Mouse (Mus musculus): ENCODE measurements around the gene AB124611. TPM values are rescaled to one million over a fixed set of nuclear protein-coding genes. Genes with fewer than 3 reads are reported as not detected.

Gene AB124611
- polyA plus RNA-seq, 1 experiment from 2014 or later = 3.7 TPM

Small RNA genes lying within 50 kb of the gene (microRNA-seq; reads per million reads assigned to microRNA genes)
- 1.2 reads per million for gene Mir199a-1

Other genes with a start within 250 kb of the AB124611 start
- gene Kri1, start 238.2 kb upstream of the AB124611 start, polyA plus RNA-seq (2015; fragmentation: Nextera tagmentation; extraction: Ambion mirVana) = 10.5 and 13.2 TPM in 2 replicates
- gene Cdkn2d, start 234.8 kb upstream of the AB124611 start, polyA plus RNA-seq (2015; fragmentation: Nextera tagmentation; extraction: Ambion mirVana) = 105 and 110 TPM in 2 replicates
- 5.3 and 5.7 TPM in 2 replicates for gene Ap1m2, start 213.8 kb upstream of the AB124611 start, polyA plus RNA-seq (2015; fragmentation: Nextera tagmentation; extraction: Ambion mirVana)
- 74.4 and 75.1 TPM in 2 replicates for gene Slc44a2, start 205.5 kb upstream of the AB124611 start, polyA plus RNA-seq (2015; fragmentation: Nextera tagmentation; extraction: Ambion mirVana)
- gene Ilf3, start 158.3 kb upstream of the AB124611 start, polyA plus RNA-seq (2015; fragmentation: Nextera tagmentation; extraction: Ambion mirVana) = 105 and 108 TPM in 2 replicates
- gene Qtrt1, start 114.3 kb upstream of the AB124611 start, polyA plus RNA-seq (2015; fragmentation: Nextera tagmentation; extraction: Ambion mirVana) = 23.0 and 24.3 TPM in 2 replicates
- 73.7 and 75.0 TPM in 2 replicates for gene Dnm2, start 101.3 kb upstream of the AB124611 start, polyA plus RNA-seq (2015; fragmentation: Nextera tagmentation; extraction: Ambion mirVana)
- 81.2 and 90.1 TPM in 2 replicates for gene Tmed1, start 15.9 kb upstream of the AB124611 start, polyA plus RNA-seq (2015; fragmentation: Nextera tagmentation; extraction: Ambion mirVana)
- gene Carm1, start 20.7 kb downstream of the AB124611 start, polyA plus RNA-seq (2015; fragmentation: Nextera tagmentation; extraction: Ambion mirVana) = 17.2 and 21.8 TPM in 2 replicates
- 28.4 and 28.6 TPM in 2 replicates for gene Timm29, start 66.5 kb downstream of the AB124611 start, polyA plus RNA-seq (2015; fragmentation: Nextera tagmentation; extraction: Ambion mirVana)
- 16.4 and 17.7 TPM in 2 replicates for gene Yipf2, start 66.7 kb downstream of the AB124611 start, polyA plus RNA-seq (2015; fragmentation: Nextera tagmentation; extraction: Ambion mirVana)
- gene Smarca4, start 90.0 kb downstream of the AB124611 start, polyA plus RNA-seq (2015; fragmentation: Nextera tagmentation; extraction: Ambion mirVana) = 50.7 and 52.5 TPM in 2 replicates
- gene Ldlr, start 197.3 kb downstream of the AB124611 start, polyA plus RNA-seq (2015; fragmentation: Nextera tagmentation; extraction: Ambion mirVana) = 17.7 and 19.1 TPM in 2 replicates
- 91.4 and 93.2 TPM in 2 replicates for gene Spc24, start 234.1 kb downstream of the AB124611 start, polyA plus RNA-seq (2015; fragmentation: Nextera tagmentation; extraction: Ambion mirVana)